Mouse (Mus musculus) retina, postnatal 1 day (tissue): ENCODE data around the gene Grin2b.

Experiments used
- DNase-seq: peaks from one replicate; pipeline ENCODE4 v3.0.0-alpha.2; 2012

Gene Grin2b

GRCm38 (mm10) chr6:135680105-135680710 lies 493.1 kb downstream of the Grin2b start:
- DNase-seq = no peak

- DNase-seq = no peak
Measured at GRCm38 (mm10) chr6:135674380-135674779, 498.9 kb downstream of the Grin2b start.

- no peak for DNase-seq
Measured at GRCm38 (mm10) chr6:135672003-135672402, 501.3 kb downstream of the Grin2b start.
